Mouse (Mus musculus): ENCODE measurements around the gene Cldn34c4. TPM values are rescaled to one million over a fixed set of nuclear protein-coding genes. Genes with fewer than 3 reads are reported as not detected.

Cldn34c4 gene
- polyA plus RNA-seq (2012; rRNA removed), result 0.15 TPM in 1 of 2 replicates, not detected in the other

GRCm38 (mm10) chrX:127736454-127736853, at the start of gene Cldn34c4:
TSS of gene Cldn34c4 (minus strand) at chrX:127736554.
- no peak for DNase-seq (ENCODE audit: low read depth)

GRCm38 (mm10) chrX:127747062-127747461, 10.7 kb upstream of the Cldn34c4 start:
- no peak for DNase-seq (ENCODE audit: low read depth)
